Mouse (Mus musculus): ENCODE data around the gene Kif9. TPM values are rescaled to one million over a fixed set of nuclear protein-coding genes. Genes with fewer than 3 reads are reported as not detected.

The Kif9 gene
- polyA plus RNA-seq, 1 experiment from 2014 or later: 6.2 TPM

Other genes starting within 250 kb of the Kif9 start
- gene Cspg5, start 233.2 kb upstream of the Kif9 start, polyA plus RNA-seq (2015; fragmentation: Nextera tagmentation; extraction: Ambion mirVana): 181 and 199 TPM in 2 replicates
- 41.8 and 42.1 TPM in 2 replicates for gene Elp6, start 171.8 kb upstream of the Kif9 start, polyA plus RNA-seq (2015; fragmentation: Nextera tagmentation; extraction: Ambion mirVana)
- 60.6 and 63.3 TPM in 2 replicates for gene Scap, start 143.7 kb upstream of the Kif9 start, polyA plus RNA-seq (2015; fragmentation: Nextera tagmentation; extraction: Ambion mirVana)
- 24.0 and 24.4 TPM in 2 replicates for gene Ptpn23, start 68.7 kb upstream of the Kif9 start, polyA plus RNA-seq (2015; fragmentation: Nextera tagmentation; extraction: Ambion mirVana)
- 0.77 and 1.4 TPM in 2 replicates for gene Ngp, start 57.2 kb upstream of the Kif9 start, polyA plus RNA-seq (2015; fragmentation: Nextera tagmentation; extraction: Ambion mirVana)
- 23.8 and 27.4 TPM in 2 replicates for gene Klhl18, start 264 bp upstream of the Kif9 start, polyA plus RNA-seq (2015; fragmentation: Nextera tagmentation; extraction: Ambion mirVana)
- 30.5 and 31.6 TPM in 2 replicates for gene Setd2, start 55.6 kb downstream of the Kif9 start, polyA plus RNA-seq (2015; fragmentation: Nextera tagmentation; extraction: Ambion mirVana)
- 31.1 and 31.7 TPM in 2 replicates for gene Nradd, start 147.5 kb downstream of the Kif9 start, polyA plus RNA-seq (2015; fragmentation: Nextera tagmentation; extraction: Ambion mirVana)
- gene Nbeal2, start 177.2 kb downstream of the Kif9 start, polyA plus RNA-seq (2015; fragmentation: Nextera tagmentation; extraction: Ambion mirVana): 3.5 and 4.3 TPM in 2 replicates
- gene Ccdc12, start 179.5 kb downstream of the Kif9 start, polyA plus RNA-seq (2015; fragmentation: Nextera tagmentation; extraction: Ambion mirVana): 103 and 107 TPM in 2 replicates